Mouse (Mus musculus): ENCODE measurements around the gene Jarid2.
A peak's percentile ranks its signal among the peaks of the same experiment; 100 is the strongest.

GRCm38 (mm10) chr13:44939326-44940035 lies 210.2 kb downstream of the Jarid2 start:
- TF ChIP-seq MAX (IDR thresholded peaks at IDR 0.05) (no peak), CEBPB (IDR thresholded peaks at IDR 0.05; ENCODE audit: low read depth) (peak; percentile 2), CTCF (IDR thresholded peaks at IDR 0.05; ENCODE audit: control insufficient read depth, insufficient read depth, insufficient read length) (no peak), USF1 (IDR thresholded peaks at IDR 0.05; ENCODE audit: low read depth) (no peak), MYOG (IDR thresholded peaks at IDR 0.05; ENCODE audit: control insufficient read depth, extremely low read depth, insufficient read length) (no peak)
